Mouse (Mus musculus) CD4-positive, CD25-positive, alpha-beta regulatory T cell, adult 4 months (primary cell): ENCODE measurements at regions not wholly inside any gene's neighbourhood (a gene's known extent, or its start where the extent isn't known, plus 50 kb on each side); places are given as distances from the start of the nearest gene placed in this dataset.

Experiments used
- ATAC-seq: one replicate; pipeline ENCODE4 v1.8.0; 2017

DNA sequence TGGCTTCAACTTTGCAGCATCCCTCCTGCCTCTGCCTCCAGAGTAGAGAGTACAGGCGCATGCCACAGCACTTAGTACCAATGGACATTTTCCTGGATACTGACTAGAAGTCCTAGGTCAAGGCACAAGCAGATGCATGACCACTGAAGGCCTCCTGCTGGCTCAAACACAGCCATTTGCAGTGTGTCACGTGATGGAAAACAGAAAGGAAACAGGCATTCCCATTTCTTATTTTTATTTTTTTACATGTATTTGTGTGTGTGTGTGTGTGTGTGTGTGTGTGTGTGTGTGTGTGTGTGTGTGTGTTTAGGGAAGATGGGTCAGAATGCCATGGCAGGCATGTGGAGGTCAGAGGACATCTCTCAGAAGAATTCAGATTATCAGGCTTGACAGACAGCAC is 65.6 kb downstream of the Thap12 start:
- ATAC-seq, result no peak

DNA sequence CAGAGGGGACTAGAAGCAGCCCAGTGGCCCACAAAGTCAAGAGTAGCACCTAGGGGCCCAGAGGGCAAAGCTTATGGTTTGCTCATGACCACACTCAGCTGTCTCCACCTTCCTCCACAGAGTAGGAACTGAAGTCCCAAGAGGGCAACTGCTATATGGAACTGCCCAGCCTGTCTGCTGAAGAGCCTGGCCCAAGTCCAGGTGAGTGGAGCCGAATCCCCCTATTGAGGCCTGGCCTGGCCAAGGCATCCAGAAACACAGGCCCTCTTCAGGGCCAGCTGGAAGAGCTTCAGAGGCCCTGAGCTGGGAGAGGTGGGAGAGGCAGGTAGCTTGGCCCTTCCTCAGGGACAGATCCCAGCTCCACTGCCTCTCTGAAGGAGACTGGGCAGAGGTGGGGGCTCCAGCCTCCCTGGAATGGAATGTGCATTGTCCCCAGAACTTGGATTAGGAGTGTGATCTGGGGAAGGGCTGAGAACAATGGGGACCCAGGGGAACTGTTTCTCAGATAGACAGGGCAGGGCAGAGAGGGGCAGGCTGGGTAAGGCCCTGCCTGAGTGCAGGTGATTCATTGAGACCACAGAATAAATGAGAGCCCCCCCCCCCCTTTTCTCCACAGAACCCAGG is 65.7 kb upstream of the Wnt11 start:
- ATAC-seq, result no peak

DNA sequence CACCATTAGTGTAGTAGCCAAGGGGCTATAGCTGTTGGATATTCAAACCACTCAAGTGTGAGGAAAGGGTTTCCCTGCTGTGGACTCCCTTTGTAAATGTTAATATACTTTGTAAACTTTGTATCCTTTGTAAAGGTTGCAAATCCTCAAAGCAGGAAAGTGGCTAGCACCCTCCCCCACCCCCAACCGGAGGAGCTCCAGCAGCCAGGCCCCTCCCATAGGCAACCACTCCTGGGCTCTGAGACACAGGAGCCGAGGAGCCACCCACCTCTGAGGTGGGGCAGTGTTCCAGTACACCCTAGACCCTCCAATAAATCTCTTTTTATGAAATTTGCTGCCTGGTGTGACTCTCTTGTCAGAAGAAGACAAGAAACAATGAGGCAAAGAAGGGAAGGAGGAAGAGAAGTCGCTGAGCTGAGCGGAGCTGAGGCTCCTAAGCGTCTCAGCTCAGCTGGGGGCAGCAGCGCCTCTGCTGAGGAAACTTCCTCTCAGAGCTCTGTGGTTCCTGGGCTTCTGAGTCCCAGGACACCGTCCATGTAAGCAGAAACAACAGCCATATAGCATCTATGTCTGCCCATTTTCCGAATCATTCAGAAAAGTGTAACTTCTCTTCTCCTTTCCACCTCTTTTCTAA is 64.5 kb upstream of the Wnt11 start:
- ATAC-seq, result no peak

DNA sequence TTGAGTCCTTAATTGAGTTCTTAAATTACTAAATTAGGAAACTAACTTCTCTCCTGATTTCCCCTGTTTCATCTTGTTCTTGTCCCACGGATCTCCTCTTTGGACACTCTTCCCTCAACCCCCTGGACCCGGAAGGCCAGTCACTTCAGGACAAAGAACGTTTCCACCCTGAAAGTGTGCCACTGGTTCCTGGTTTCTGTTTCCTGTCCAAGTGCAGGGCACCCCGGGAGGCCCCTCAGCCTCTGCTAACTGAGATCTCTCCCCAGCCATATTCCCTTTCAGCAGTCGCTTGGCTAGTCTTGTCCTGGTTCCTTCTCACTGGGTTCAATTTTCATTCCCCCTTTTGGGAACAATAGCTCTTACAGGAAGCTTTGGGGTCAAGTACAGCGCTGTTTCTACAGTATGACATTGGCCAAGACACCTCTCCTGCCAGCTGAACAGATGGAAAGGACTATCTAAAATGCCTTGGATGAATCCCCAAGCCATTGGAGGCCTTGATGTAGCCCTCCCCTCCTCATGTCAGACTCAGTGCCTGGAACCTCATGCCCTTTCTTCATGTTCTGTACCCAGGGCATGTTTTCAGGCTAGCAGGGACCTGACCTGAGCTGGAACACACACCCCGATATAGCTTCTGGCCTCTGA is 63.7 kb upstream of the Wnt11 start:
- no peak for ATAC-seq

DNA sequence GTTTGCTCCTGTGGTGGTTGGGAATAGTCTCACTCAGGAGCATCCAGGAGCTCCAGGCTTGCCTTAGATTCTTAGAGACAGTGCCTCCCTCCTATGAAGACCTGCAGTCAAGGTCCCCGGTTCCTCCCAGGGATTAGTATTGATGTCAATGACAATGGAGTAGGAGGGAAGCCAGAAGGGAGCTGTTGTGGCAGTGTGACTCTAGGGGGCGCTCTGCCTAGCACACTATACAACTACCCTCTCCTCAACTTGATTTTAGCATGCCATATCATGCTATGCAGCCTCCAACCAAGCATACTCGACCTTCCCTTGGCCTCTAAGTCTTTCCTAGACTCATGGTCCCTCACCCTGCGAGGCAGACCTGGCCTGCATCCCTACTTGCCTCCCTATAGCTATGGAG is 60.3 kb upstream of the Wnt11 start:
- no peak for ATAC-seq

DNA sequence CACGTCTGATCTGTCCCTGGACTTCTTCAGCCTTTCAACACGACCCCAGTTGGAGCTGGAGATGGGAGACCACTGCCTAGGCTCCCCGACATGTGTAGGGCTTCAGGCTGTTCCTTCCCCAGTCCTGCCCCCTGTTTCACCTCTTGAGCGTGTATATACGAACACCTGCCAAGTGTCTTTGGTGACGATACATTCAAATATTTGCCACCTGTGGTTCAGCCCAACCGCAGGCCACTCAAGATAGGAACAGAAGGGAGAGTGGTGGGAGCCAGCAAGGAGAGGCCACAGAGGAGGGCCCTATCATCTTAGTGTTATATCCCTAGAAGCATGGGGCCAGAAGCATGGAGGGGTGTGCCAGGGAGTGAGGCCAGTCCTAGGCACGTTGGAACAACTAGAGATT is 59.9 kb upstream of the Wnt11 start:
- ATAC-seq, result no peak

DNA sequence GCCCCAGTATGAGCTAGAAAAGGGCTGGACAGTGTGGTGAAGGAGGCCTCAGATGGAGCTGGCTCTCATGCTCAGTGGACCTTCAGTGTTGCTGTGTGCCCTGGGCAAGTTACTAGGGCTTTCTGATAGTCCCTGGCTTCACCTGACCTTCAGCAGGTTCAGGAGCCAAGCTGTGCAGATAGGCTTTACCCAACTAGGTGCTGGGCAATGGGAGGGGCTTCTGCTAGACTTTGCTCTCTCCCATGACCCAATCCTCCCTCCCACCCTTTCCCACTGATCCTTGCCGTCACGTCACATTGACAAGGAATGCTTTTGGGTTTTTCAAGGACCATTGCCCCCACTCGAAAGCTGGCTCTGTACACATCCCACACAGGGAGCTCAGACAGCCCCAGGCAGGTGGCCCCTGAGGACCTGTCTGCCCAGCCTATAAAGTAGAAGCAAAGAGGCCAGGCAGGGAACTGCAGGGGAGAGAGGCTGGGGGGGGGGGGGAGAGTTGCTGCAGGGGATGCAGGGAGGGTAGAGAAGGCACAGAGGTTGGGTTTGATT is 57.5 kb upstream of the Wnt11 start:
- no peak for ATAC-seq

DNA sequence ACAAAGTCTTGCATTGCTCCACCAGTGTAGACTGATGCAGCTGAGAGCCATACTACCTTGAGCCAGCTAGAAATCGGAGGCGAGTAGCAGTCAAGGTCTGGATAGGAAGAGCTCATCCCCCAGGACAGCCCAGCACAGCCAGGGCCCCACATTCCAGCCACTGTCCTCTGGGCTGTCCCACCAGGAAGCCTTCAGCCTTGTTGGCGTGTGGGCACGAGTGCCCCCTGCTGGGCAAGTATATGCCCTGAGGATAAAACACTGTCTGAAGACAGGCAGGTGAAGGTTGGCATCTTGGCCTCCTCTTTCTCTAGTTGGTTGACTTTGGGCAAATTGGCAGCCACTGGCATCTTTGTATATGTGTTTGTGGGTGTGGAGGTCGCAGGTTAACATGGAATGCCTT is 56.0 kb upstream of the Wnt11 start:
- peak; percentile 54 for ATAC-seq

DNA sequence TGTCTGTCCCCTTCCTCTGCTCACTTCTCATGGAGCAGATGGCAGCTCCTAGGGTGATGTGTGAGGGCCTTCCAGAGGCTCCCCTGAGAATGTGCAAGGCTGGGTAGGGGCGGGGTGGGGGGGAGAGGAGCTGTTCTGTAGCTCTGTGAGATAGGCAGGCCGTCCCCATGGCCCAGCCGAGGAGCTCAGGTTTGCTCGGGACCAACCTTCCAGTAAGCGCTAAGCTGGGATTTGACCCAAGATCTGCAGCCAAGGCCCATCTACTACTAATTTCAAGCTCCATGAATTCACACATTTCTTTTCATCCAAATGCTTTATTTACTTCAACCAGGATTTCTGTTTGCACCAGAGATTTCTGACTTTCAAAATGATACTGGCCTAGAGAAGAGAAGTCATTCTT is 51.4 kb upstream of the Wnt11 start:
- no peak for ATAC-seq

DNA sequence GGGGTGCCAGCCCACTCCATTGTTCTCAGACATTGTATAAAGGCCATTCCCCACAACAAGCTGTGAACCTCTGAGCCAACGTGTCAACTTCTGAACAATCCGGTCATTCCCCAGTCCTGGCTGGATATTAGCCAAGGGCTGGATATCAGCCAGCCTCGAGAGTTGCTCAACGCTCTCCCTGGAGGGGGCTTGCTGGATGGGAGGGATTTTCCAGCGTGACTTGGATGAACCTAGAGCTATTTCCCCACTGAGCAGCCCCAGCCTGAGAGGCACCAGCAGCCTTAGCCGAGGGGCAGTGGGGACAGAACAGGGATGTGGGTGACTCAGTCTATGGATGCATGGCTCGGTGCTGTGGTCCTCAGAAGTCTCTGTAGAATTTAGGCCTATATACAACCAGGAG is 51.0 kb upstream of the Wnt11 start:
- no peak for ATAC-seq

DNA sequence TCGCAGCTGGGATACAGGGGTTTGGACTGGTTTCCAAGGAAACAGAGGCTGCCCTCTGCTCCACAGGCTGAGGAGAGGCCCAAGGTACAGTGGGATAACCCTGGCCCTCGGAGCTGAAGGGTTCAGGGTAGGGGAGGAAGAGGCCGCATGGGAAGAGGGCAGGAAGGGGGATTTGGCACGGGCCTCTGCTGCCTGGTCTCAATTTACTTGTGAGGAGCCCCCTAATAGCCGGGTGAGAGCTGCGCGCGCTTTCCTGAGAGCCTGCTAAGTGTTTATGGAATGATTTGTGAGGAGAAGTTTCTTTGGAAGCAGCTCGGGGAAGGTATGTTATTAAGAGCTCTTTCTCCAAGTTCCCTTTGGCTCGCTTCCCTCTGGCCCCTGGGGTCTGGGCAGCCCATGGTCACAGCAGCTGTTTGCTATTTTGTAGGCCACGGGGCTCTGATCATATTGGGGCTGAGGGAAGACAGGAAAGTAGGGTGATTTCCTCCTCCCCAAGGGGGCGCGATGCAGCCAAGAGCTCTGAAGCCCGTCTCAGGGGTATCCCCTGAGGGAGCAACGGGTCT is 50.5 kb upstream of the Wnt11 start:
- no peak for ATAC-seq
